Mouse (Mus musculus) cerebellum, adult (tissue): ENCODE data around the gene Hdac1.

ENCODE experiments used
- ATAC-seq: cut with Nextera tagmentation; 2 replicates; pipeline ENCODE4 v1.9.2; 2017; ENCODE audit warnings: mild to moderate bottlenecking, moderate library complexity, mixed read lengths; ENCODE audit not compliant: insufficient number of reproducible peaks, low FRiP score, low TSS enrichment

The Hdac1 gene

DNA sequence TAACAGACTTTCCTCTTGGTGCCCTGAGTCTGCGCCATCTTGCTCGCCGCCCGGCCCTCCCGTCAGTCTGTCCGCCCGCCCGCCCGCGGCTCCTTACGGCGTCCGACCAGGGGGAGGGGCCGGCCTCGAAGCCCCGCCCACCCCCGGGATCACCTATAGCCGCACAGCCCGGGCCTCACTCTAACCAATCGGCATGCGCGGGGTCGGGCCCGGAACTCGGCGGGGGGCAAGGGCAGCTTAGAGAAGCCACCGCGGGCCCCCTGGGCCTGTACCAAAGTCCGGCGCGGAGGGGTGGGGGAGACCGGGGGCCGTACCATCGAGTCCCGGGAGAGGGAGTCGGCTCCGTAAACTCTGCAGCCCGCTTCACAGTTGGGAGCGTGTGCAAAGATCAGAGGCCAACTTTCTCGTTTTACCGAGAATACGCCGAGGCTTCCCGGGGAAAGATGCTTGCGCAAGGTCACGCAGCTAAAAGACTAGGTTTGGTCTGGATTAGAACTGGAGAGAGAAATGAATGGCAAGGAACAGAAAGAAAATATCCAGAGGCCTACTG is at the start of gene Hdac1:
Hdac1 (minus strand) TSS at position 122 of the 550 bp plus-strand sequence.
- ATAC-seq: peak; percentile 94

- no peak for ATAC-seq
Measured at GRCm38 (mm10) chr4:129588865-129589264, 46.4 kb upstream of the Hdac1 start.

DNA sequence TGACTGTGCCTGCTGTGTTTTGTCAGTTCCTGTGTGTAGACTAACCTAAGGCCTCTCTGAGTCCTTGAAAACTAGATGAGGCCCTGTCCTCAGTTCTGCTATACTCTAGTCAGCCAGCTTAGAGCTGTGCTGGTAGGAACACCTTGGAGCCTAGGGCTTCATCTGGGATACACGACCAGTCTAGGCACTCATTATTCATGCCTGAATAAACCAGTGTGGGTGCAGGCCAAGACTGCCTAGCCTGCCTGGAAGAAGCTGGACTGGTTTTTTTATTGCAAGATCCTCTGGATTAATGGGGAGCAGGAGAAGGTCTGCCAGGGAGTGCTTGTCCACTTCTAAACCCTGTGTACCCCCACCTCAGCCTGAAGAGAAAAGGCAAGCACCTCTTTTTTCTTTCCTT is 44.4 kb upstream of the Hdac1 start:
- ATAC-seq: no peak

DNA sequence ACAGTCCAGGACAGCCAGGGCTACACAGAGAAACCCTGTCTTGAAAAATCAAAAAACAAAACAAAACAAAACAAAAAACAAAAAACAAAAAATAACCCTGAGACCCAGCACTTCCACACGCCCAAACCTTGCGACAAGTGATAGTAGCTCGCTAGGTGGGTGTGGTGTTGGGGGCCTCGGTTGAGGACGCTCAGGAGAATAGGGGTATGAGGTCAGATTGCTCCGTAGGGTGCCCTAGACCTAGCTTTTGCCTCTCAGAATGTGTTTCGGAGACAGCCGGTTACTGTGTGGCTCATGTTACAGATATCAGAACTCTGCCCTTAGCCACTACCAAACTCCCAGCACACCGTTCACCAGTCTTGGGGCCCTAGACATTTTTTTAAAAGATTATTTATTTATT is 43.3 kb upstream of the Hdac1 start:
- ATAC-seq: no peak

DNA sequence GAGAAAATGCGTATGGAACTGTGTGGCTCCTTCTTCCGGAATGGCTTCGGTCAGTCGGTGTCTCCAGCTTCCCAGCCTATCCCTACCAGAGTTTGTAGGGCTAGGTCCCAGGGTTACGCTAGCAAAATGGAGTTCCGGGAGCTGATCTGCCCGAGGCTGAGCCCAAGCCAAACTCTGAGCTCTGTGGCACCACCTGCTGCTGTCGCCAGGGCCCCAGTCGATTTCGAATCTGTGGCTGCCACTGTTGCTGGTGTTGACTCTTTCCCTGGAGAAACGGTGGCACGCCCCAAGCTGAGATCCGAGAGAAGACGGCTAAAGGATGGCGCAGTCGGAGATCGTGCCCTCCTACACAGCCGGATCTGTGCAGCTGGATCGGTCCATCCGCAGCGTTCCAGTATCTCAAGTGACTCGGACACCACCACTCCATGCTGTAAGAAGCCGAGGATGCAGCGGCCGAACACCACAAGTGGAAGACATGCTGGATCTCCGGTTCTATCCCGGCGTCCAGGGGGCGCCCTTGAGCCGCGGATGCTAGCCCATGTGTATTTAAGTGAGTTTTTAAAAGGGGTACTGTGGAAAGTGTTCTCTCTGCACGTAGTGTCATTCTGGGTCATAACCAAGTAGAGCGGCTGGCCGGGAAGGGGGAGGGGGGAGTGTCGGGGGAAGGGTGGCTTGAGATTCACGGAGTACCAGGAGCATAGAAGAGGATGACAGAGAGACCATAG is 42.5 kb upstream of the Hdac1 start:
- ATAC-seq: no peak

DNA sequence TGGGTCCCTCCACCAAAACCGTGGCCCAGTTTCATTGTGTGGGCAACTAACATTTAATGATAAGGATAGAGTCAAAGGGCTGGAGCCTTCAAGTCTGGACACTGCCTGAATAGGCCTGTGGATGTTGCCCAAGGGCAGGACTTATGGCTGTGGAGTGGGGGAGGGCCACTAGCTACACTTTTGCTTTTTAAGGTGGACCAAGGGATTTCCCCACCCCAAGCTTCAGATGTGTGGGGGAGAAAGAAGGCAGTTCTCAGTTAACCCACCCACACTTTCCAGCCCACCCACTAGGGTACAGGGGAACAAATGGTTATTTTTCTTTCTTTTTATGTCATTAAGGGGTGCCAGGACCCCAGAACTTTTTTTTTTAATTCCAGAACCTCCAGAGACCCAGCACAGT is 41.9 kb upstream of the Hdac1 start:
- no peak for ATAC-seq

- ATAC-seq: no peak
Measured at GRCm38 (mm10) chr4:129582251-129582650, 39.7 kb upstream of the Hdac1 start.

- no peak for ATAC-seq
Measured at GRCm38 (mm10) chr4:129580347-129580746, 37.8 kb upstream of the Hdac1 start.

DNA sequence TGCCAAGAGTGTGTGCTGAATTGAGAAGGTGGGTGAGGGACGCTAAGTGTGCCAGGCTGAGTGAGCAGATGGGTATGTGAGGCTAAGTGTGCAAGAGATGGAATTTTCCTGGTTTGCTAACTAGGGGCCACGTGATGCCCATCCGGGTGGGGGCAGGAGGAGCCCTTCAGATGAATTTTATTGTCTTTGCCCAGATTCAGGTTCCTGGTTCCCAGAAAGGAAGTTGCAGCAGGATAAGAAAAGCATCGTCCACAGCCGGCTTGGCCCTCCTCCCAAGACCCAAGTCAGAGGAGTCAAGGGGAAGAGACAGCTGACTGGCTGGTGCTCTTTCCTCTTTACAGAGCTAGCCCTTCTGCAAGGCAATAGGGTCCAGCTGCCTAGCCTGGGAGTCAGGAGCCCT is 36.0 kb upstream of the Hdac1 start, which contains the start of gene Fam167b:
Fam167b (minus strand) TSS at position 84 of the 400 bp plus-strand sequence.
- ATAC-seq: no peak

DNA sequence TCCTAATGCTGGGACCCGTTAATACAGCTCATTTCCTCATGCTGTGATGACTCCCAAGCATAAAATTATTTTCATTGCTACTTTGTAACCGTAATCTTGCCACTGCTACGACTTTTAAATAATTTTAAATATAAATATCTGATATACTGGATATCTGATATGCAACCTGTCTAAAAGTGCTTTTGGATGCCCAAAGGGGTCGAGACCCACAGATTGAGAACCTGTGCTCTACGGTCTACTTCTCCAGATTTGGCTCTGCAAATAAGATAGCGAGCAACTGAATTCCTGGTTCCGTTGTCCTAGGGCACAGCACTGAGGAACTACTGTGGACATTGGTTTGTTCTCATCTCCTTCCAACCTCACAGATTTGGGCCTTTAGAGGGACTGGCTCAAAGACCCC is 35.2 kb upstream of the Hdac1 start:
- ATAC-seq: no peak

DNA sequence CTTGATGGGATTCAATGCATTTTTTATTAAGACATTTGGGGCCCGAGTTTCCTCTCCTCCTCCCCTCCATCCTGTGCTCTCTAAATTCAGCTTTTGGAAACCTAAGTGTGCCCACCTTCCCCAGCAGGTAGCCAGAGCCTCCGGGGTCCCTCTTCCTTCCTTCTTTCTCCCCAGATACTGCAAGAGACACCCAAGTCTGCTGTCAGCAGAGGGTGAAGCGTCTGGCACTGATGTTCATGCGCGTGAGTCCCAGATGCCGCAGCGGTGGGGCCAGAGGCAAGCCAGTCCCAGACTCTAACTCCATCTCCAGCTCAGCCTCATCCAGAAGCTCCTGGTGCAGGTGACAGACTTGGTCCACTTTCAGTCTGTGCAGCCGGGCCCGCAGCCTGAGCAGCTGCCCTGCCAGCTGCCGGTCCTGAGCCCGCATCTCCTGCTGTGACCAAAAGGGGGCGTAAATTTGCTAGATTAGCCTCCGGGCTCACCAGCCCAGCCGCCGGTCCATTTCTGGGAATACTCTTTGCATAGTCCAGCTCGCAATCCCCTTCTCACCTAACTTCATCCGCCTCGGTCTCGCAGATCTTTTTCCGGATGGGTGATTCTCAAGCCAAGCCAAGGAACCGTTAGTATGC is 34.5 kb upstream of the Hdac1 start:
- ATAC-seq: no peak

- no peak for ATAC-seq
Measured at GRCm38 (mm10) chr4:129575171-129575844, 32.8 kb upstream of the Hdac1 start.

- ATAC-seq: no peak
Measured at GRCm38 (mm10) chr4:129573430-129573829, 30.9 kb upstream of the Hdac1 start, which contains the start of gene Lck. TSS of gene Lck (minus strand) at chr4:129573641.

DNA sequence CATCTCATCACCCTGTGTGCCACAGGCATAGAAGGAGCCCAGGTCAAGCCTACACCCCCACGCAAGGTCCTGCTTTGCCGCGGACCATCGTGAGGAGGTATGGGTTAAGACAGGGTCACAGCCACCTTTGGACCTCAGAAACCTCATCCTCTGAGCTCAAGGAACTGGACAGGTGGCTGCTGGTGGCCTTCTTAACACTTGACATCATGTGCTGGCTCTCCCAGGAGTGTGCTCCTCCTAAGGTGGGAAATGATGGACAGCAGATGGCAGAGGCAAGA is 30.5 kb upstream of the Hdac1 start:
- no peak for ATAC-seq

DNA sequence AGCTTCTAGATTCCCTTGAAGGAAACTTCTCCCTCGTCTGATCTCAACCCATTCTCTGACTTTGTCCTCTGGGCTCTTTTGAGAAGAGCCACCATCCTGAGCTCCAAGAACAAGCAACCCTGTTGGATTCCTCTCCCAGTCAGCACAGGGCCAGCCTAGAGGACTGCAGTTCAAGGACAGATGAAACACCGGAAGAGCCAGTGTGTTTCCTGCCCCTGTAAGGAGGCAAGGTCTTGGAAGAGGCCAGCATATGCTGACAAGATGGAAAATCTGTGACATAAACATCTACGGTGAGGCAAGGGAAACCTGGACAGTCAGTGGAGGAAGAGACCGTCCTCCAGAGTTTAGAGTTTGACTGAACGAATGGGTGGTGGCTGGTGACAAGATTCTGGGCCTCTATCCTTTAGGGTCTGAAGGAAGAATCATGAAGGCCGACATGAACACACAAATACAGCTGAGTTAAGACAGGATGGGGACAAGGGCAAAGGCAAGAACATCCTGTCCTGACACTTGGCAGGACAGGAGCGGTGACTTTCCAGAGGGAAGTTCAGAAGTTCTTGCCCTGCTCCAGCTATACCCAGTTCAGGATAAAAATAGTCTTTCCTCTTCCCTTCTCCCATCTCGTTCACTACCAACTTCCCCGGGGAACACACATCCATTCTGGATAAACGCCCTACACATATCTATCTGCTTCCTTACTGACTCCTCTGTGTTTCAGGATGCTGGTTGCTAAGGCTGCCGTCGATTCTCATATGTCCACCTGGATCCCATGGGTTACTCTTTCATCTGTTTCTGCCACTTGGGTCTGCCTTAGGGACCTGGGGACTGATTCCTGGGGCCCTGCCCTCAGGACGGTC is 30.0 kb upstream of the Hdac1 start:
- no peak for ATAC-seq

- no peak for ATAC-seq
Measured at GRCm38 (mm10) chr4:129571551-129572084, 29.1 kb upstream of the Hdac1 start.

- ATAC-seq: no peak
Measured at GRCm38 (mm10) chr4:129570028-129570427, 27.5 kb upstream of the Hdac1 start.

DNA sequence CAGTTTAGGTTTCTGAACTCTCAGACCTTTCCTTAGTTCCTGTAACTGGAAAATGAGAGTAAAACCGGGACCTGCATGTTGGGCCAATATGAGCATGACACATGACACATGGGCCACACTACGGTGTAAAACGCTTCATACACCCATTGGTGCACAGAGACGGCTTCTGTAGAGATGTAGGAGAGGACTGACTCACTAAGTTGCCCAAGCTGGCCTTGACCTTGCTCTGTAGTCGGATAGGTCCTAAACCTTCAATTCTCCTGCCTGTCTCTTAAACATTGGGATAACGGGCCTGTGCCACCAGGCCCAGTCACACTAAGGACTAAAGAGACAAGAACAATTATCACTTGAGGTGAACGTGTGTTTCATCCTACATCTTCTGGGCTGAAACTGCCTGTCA is 25.9 kb upstream of the Hdac1 start:
- no peak for ATAC-seq

DNA sequence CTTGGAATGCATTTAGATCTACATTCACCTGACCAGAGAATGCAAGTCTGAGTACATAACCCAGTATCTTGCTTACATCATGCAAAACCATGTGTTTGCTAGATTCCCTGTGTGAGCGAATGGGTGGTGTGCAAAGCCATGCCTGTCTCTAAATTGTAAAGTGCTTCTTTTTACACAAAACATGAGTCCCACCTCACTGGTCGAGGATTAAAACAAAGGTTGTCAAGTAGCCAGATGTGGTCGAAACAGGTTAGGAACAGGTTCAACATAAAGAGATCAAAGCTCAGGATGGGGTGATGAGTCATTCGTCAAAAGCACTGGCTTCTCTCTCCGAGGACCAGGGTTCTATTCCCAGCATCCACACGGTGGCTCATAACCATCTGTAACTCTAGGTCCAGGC is 22.6 kb upstream of the Hdac1 start:
- ATAC-seq: no peak

GRCm38 (mm10) chr4:129563718-129564117 is 21.2 kb upstream of the Hdac1 start:
- no peak for ATAC-seq
